Mouse (Mus musculus): ENCODE results near the gene Ucp2. TPM values are rescaled to one million over a fixed set of nuclear protein-coding genes. Genes with fewer than 3 reads are reported as not detected.

Ucp2 gene
- total RNA-seq, 1 experiment, result 46.9 TPM

DNA sequence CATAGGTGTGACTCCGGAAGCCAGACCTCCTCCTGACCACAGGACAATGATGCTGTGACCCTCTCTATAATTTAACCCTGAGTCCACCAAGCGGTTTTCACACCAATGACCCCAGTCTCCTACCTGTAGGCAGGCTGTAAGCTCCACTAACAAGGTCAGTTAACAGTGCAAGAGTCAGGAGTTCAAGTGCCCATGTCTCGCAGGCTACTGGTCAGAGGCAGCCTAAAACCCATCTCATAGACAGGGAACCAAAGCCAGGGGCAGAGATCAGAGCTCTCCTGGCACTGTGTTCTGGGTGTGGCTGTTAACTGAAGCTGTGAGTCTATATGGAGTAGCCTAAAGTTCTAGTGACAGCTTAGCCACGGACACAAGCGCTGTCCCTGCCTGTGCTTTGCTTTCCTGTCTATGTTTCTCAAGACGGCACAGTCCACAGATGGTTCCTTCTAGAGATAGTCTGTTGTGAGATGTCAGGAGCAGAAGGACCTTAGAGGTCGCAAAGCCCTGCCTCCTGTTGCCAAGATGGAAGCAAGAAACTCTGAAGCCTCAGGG is 9.3 kb downstream of the Ucp2 start:
- no peak for TF ChIP-seq ZC3H11A (IDR thresholded peaks at IDR 0.05; ENCODE audit: borderline replicate concordance, low read depth, low read length)
- no peak for TF ChIP-seq MAFK (IDR thresholded peaks at IDR 0.05; ENCODE audit: insufficient read depth, low read depth, low read length)
- TF ChIP-seq HCFC1 (IDR thresholded peaks at IDR 0.05; ENCODE audit: borderline replicate concordance, insufficient read depth, low read length), result no peak
- TF ChIP-seq CHD2 (IDR thresholded peaks at IDR 0.05; ENCODE audit: low read depth, low read length), result no peak
- TF ChIP-seq ZNF384 (IDR thresholded peaks at IDR 0.05; ENCODE audit: low read depth, low read length), result no peak
- Histone ChIP-seq H3K4me3 (ENCODE audit: insufficient read depth in 1 of 2, low read depth in 1 of 2, low read length in 2 of 2, poor library complexity in 1 of 2, severe bottlenecking in 1 of 2) (no peak overlapping the region), H3K27ac (ENCODE audit: insufficient read depth, low read depth, low read length, poor library complexity, severe bottlenecking) (peak overlapping the region; percentile 74), H3K9ac (ENCODE audit: insufficient read depth, low read depth, low read length, poor library complexity, severe bottlenecking) (no peak overlapping the region; the same call in 1 of the 2 replicates), H3K36me3 (ENCODE audit: control insufficient read depth, insufficient read depth, low read length, poor library complexity, severe bottlenecking) (peaks cover 26% of the 10 kb centered on the region), H3K4me1 (ENCODE audit: control insufficient read depth in 2 of 2, insufficient read depth in 2 of 2, low read length in 2 of 2, poor library complexity in 1 of 2) (peaks cover 6 to 42% of the 10 kb centered on the region in 2 experiments), H3K9me3 (ENCODE audit: control insufficient read depth, insufficient read depth, low read depth, low read length) (no peaks in the 10 kb centered on the region)
- no peak for DNase-seq (ENCODE audit: low read depth, low spot score)
- in situ Hi-C loops (cut with MboI; ENCODE audit: low sequenced_read_pairs in 2 of 2, unreplicated experiment in 2 of 2), result no loop called here

DNA sequence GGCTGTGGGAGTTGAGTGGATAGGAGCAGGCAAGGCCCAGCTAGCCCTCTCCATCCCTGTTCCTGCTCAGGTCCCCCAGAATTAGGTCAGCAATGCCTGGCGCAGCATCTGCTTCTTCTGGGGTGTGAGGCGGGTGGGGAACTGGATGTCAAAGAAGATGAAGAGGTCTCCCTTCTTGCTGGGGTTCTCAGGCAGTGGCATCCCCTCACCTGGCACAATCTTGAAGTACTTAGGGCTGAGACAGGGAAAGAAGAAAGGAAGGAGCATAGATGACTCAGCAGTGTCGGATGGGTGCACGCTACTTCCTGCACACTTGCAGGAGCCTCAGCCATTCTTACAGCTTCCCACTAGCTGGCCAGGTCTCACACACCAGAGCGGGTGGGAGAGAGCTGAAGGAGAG is 9.9 kb downstream of the Ucp2 start:
- peaks cover 20% of the 10 kb centered on the region for H3K36me3 ChIP-seq (ENCODE audit: control insufficient read depth, insufficient read depth, low read length, poor library complexity, severe bottlenecking)
- H3K9ac ChIP-seq (ENCODE audit: insufficient read depth, low read depth, low read length, poor library complexity, severe bottlenecking), result no peak overlapping the region
- TF ChIP-seq ZC3H11A (IDR thresholded peaks at IDR 0.05; ENCODE audit: borderline replicate concordance, low read depth, low read length) (no peak), ZNF384 (IDR thresholded peaks at IDR 0.05; ENCODE audit: low read depth, low read length) (no peak), HCFC1 (IDR thresholded peaks at IDR 0.05; ENCODE audit: borderline replicate concordance, insufficient read depth, low read length) (no peak), CHD2 (IDR thresholded peaks at IDR 0.05; ENCODE audit: low read depth, low read length) (no peak), MAFK (IDR thresholded peaks at IDR 0.05; ENCODE audit: insufficient read depth, low read depth, low read length) (no peak)
- H3K4me1 ChIP-seq (ENCODE audit: control insufficient read depth in 2 of 2, insufficient read depth in 2 of 2, low read length in 2 of 2, poor library complexity in 1 of 2), result peaks cover 2 to 38% of the 10 kb centered on the region in 2 experiments
- H3K9me3 ChIP-seq (ENCODE audit: control insufficient read depth, insufficient read depth, low read depth, low read length), result no peaks in the 10 kb centered on the region
- DNase-seq (ENCODE audit: low read depth, low spot score), result no peak
- peak overlapping the region; percentile 74 for H3K27ac ChIP-seq (ENCODE audit: insufficient read depth, low read depth, low read length, poor library complexity, severe bottlenecking)
- in situ Hi-C loops (cut with MboI; ENCODE audit: low sequenced_read_pairs in 2 of 2, unreplicated experiment in 2 of 2), result no loop called here
- H3K4me3 ChIP-seq (ENCODE audit: insufficient read depth in 1 of 2, low read depth in 1 of 2, low read length in 2 of 2, poor library complexity in 1 of 2, severe bottlenecking in 1 of 2), result no peak overlapping the region

DNA sequence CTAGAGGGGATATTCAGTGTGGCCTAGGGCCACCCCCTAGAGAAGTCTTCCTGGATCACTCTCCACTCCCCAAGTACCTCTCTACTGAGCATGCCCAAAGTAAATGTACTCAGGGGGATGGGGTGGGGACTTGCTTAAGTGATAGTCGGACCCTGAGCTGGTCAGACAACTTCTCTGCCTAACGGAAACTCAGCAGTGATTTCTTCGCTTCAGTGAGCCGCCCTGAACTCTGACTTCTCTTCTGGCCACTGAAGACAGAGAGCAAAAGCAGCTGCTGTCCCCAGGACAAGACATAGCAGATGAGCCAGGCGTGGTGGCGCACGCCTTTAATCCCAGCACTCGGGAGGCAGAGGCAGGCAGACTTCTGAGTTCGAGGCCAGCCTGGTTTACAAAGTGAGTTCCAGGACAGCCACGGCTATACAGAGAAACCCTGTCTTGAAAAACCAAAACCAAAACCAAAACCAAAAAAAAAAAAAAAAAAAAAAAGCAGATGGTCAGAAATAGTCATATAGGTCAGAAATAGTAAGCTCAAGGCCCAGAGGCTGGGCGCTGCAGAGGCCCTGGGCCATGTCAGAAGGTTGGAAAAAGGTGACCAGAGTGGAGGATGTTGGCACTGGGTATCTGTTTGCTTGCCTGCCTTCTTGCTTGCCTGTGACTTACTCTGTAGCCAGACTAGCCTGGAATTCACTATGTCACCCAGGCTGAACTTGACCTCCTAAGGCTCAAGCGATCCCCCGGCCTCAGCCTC is 11.8 kb downstream of the Ucp2 start:
- no peaks in the 10 kb centered on the region for H3K9me3 ChIP-seq (ENCODE audit: control insufficient read depth, insufficient read depth, low read depth, low read length)
- no peak for DNase-seq (ENCODE audit: low read depth, low spot score)
- peaks cover 2% of the 10 kb centered on the region for H3K36me3 ChIP-seq (ENCODE audit: control insufficient read depth, insufficient read depth, low read length, poor library complexity, severe bottlenecking)
- H3K27ac ChIP-seq (ENCODE audit: insufficient read depth, low read depth, low read length, poor library complexity, severe bottlenecking), result no peak overlapping the region
- TF ChIP-seq CHD2 (IDR thresholded peaks at IDR 0.05; ENCODE audit: low read depth, low read length) (no peak), MAFK (IDR thresholded peaks at IDR 0.05; ENCODE audit: insufficient read depth, low read depth, low read length) (no peak), ZNF384 (IDR thresholded peaks at IDR 0.05; ENCODE audit: low read depth, low read length) (no peak), ZC3H11A (IDR thresholded peaks at IDR 0.05; ENCODE audit: borderline replicate concordance, low read depth, low read length) (no peak), HCFC1 (IDR thresholded peaks at IDR 0.05; ENCODE audit: borderline replicate concordance, insufficient read depth, low read length) (no peak)
- in situ Hi-C loops (cut with MboI; ENCODE audit: low sequenced_read_pairs in 2 of 2, unreplicated experiment in 2 of 2), result no loop called here
- no peak overlapping the region for H3K4me3 ChIP-seq (ENCODE audit: insufficient read depth in 1 of 2, low read depth in 1 of 2, low read length in 2 of 2, poor library complexity in 1 of 2, severe bottlenecking in 1 of 2)
- peaks cover 2 to 31% of the 10 kb centered on the region in 2 experiments for H3K4me1 ChIP-seq (ENCODE audit: control insufficient read depth in 2 of 2, insufficient read depth in 2 of 2, low read length in 2 of 2, poor library complexity in 1 of 2)
- H3K9ac ChIP-seq (ENCODE audit: insufficient read depth, low read depth, low read length, poor library complexity, severe bottlenecking), result no peak overlapping the region

DNA sequence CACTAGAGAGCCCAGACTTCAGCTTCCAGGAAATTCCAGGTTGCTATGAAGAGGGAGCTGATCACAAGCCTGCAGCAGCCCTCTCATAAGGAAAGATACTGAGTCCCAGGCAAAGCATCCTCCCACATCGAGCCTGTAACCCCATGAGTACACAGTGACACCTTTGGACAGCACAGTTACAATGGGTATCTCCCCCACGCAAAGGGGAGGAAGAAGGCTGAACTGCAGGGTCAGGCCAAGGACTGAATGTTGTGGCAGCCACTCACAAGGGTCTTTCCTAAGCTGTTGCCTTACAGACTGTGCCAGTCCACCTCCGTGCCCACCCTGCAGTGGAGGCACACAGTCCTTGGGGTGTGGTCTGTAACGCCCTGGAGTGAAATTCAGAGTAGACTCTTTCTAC is 13.4 kb downstream of the Ucp2 start:
- no peak overlapping the region for H3K9ac ChIP-seq (ENCODE audit: insufficient read depth, low read depth, low read length, poor library complexity, severe bottlenecking)
- H3K36me3 ChIP-seq (ENCODE audit: control insufficient read depth, insufficient read depth, low read length, poor library complexity, severe bottlenecking), result no peaks in the 10 kb centered on the region
- no peak for DNase-seq (ENCODE audit: low read depth, low spot score)
- in situ Hi-C loops (cut with MboI; ENCODE audit: low sequenced_read_pairs in 2 of 2, unreplicated experiment in 2 of 2), result no loop called here
- H3K4me1 ChIP-seq (ENCODE audit: control insufficient read depth in 2 of 2, insufficient read depth in 2 of 2, low read length in 2 of 2, poor library complexity in 1 of 2), result peaks cover 2 to 25% of the 10 kb centered on the region in 2 experiments
- H3K4me3 ChIP-seq (ENCODE audit: insufficient read depth in 1 of 2, low read depth in 1 of 2, low read length in 2 of 2, poor library complexity in 1 of 2, severe bottlenecking in 1 of 2), result no peak overlapping the region
- H3K9me3 ChIP-seq (ENCODE audit: control insufficient read depth, insufficient read depth, low read depth, low read length), result no peaks in the 10 kb centered on the region
- H3K27ac ChIP-seq (ENCODE audit: insufficient read depth, low read depth, low read length, poor library complexity, severe bottlenecking), result no peak overlapping the region
- TF ChIP-seq HCFC1 (IDR thresholded peaks at IDR 0.05; ENCODE audit: borderline replicate concordance, insufficient read depth, low read length), result no peak
- TF ChIP-seq ZC3H11A (IDR thresholded peaks at IDR 0.05; ENCODE audit: borderline replicate concordance, low read depth, low read length), result no peak
- no peak for TF ChIP-seq MAFK (IDR thresholded peaks at IDR 0.05; ENCODE audit: insufficient read depth, low read depth, low read length)
- TF ChIP-seq CHD2 (IDR thresholded peaks at IDR 0.05; ENCODE audit: low read depth, low read length), result no peak
- no peak for TF ChIP-seq ZNF384 (IDR thresholded peaks at IDR 0.05; ENCODE audit: low read depth, low read length)

Data from ES-E14 (cell line).